Mouse (Mus musculus) heart, embryonic 11.5 days (tissue): ENCODE data around the gene Syt15. TPM values are rescaled to one million over a fixed set of nuclear protein-coding genes. Genes with fewer than 3 reads are reported as not detected.

ENCODE experiments used
- ATAC-seq: fragments of 200-750 bp; cut with Nextera tagmentation; replicated peaks from 2 replicates; pipeline ENCODE4 v1.8.0; 2017; ENCODE audit warnings: moderate library complexity; ENCODE audit not compliant: insufficient number of reproducible peaks, low FRiP score, low TSS enrichment
- H3K27ac ChIP-seq: fragments of 300-500 bp; sonication (generic); 2 replicates; pipeline ENCODE4 v1.5.1; 2014; ENCODE audit warnings: mild to moderate bottlenecking, low read depth, low read length
- H3K27me3 ChIP-seq: fragments of 300-500 bp; sonication (generic); 2 replicates; pipeline ENCODE4 v1.6.1; 2014; ENCODE audit warnings: mild to moderate bottlenecking, low read length, mixed read lengths; ENCODE audit not compliant: control insufficient read depth, insufficient read depth
- H3K36me3 ChIP-seq: fragments of 300-500 bp; sonication (generic); 2 replicates; pipeline ENCODE4 v1.6.1; 2014; ENCODE audit warnings: mild to moderate bottlenecking, low read length, moderate library complexity, mixed read lengths; ENCODE audit not compliant: control insufficient read depth, insufficient read depth
- H3K4me1 ChIP-seq: fragments of 300-500 bp; sonication (generic); 2 replicates; pipeline ENCODE4 v1.6.1; 2014; ENCODE audit warnings: low read length; ENCODE audit not compliant: control insufficient read depth, insufficient read depth
- H3K4me2 ChIP-seq: fragments of 300-500 bp; sonication (generic); 2 replicates; pipeline ENCODE4 v1.6.1; 2014; ENCODE audit warnings: mild to moderate bottlenecking, moderate library complexity
- H3K4me3 ChIP-seq: fragments of 300-500 bp; sonication (generic); 2 replicates; pipeline ENCODE4 v1.5.1; 2014; ENCODE audit warnings: low read depth, low read length
- H3K9ac ChIP-seq: fragments of 300-500 bp; sonication (generic); 2 replicates; pipeline ENCODE4 v1.6.1; 2014; ENCODE audit warnings: mild to moderate bottlenecking, low read depth, low read length, moderate library complexity
- H3K9me3 ChIP-seq: fragments of 300-500 bp; sonication (generic); replicated peaks from 2 replicates; pipeline ENCODE4 v1.6.1; 2016; ENCODE audit warnings: low read length; ENCODE audit not compliant: control insufficient read depth
- WGBS: fragments of 180-500 bp; shearing (Covaris S2); extraction: QIAGEN DNeasy Blood & Tissue Kit; methylation state at CpG from one replicate; pipeline ENCODE4 v1.1.7; 2014; ENCODE audit not compliant: insufficient replicate concordance; 5-methylcytosine and 5-hydroxymethylcytosine counted together
- polyA plus RNA-seq: library from polyadenylated mRNA; unstranded; fragments of >200 nt; fragmentation: Nextera tagmentation; extraction: Ambion mirVana; gene quantifications from 2 replicates; pipeline ENCODE4 v1.2.1, GENCODE M21; 2014

Syt15 gene
- polyA plus RNA-seq, 1 experiment from 2014 or later, result 0.16 TPM

- Histone ChIP-seq H3K27ac (no peak overlapping the region), H3K36me3 (no peaks in the 10 kb centered on the region), H3K4me1 (peaks cover 4% of the 10 kb centered on the region; the same call in 1 of the 2 replicates), H3K4me3 (no peak overlapping the region), H3K27me3 (peaks cover 36% of the 10 kb centered on the region), H3K9me3 (no peaks in the 10 kb centered on the region), H3K9ac (no peak overlapping the region), H3K4me2 (no peak overlapping the region)
- ATAC-seq, result no peak
- WGBS, result 63% methylated on average over 5 of the region's 5 CpGs
Observed at GRCm38 (mm10) chr14:34220426-34220825, 1.0 kb downstream of the Syt15 start.

GRCm38 (mm10) chr14:34221416-34222077 lies 2.2 kb downstream of the Syt15 start:
- WGBS, result 67% methylated on average over 5 of the region's 5 CpGs

GRCm38 (mm10) chr14:34223362-34223898 lies 4.0 kb downstream of the Syt15 start:
- H3K27ac ChIP-seq, result no peak overlapping the region
- no peak for ATAC-seq
- H3K27me3 ChIP-seq, result peaks cover 34% of the 10 kb centered on the region
- no peaks in the 10 kb centered on the region for H3K9me3 ChIP-seq
- peaks cover 9% of the 10 kb centered on the region for H3K4me1 ChIP-seq
- H3K36me3 ChIP-seq, result no peaks in the 10 kb centered on the region
- H3K4me2 ChIP-seq, result no peak overlapping the region
- H3K4me3 ChIP-seq, result no peak overlapping the region
- no peak overlapping the region for H3K9ac ChIP-seq
- 62% methylated on average over 5 of the region's 5 CpGs for WGBS

More at GRCm38 (mm10) chr14:34221416-34222077, 2.2 kb downstream of the Syt15 start:
- Histone ChIP-seq H3K9me3 (no peaks in the 10 kb centered on the region), H3K36me3 (no peaks in the 10 kb centered on the region), H3K4me3 (no peak overlapping the region), H3K4me1 (peaks cover 4% of the 10 kb centered on the region; the same call in 1 of the 2 replicates), H3K27ac (no peak overlapping the region), H3K4me2 (no peak overlapping the region), H3K9ac (no peak overlapping the region), H3K27me3 (peaks cover 36% of the 10 kb centered on the region)
- no peak for ATAC-seq

- Histone ChIP-seq H3K9me3 (no peaks in the 10 kb centered on the region), H3K27ac (no peak overlapping the region), H3K36me3 (no peaks in the 10 kb centered on the region), H3K4me1 (peaks cover 7% of the 10 kb centered on the region), H3K9ac (no peak overlapping the region), H3K4me3 (no peak overlapping the region), H3K4me2 (no peak overlapping the region), H3K27me3 (peaks cover 8% of the 10 kb centered on the region)
- 73% methylated on average over 9 of the region's 9 CpGs for WGBS
- ATAC-seq, result no peak
Observed at GRCm38 (mm10) chr14:34225986-34226385, 6.6 kb downstream of the Syt15 start.

- no peak overlapping the region for H3K4me2 ChIP-seq
- H3K27ac ChIP-seq, result no peak overlapping the region
- H3K27me3 ChIP-seq, result peaks cover 7% of the 10 kb centered on the region; the same call in 1 of the 2 replicates
- H3K4me1 ChIP-seq, result peaks cover 7% of the 10 kb centered on the region
- H3K9me3 ChIP-seq, result no peaks in the 10 kb centered on the region
- H3K4me3 ChIP-seq, result no peak overlapping the region
- H3K9ac ChIP-seq, result no peak overlapping the region
- WGBS, result 74% methylated on average over 4 of the region's 4 CpGs
- no peaks in the 10 kb centered on the region for H3K36me3 ChIP-seq
- ATAC-seq, result no peak
Observed at GRCm38 (mm10) chr14:34226566-34226965, 7.2 kb downstream of the Syt15 start.

GRCm38 (mm10) chr14:34227981-34228380 lies 8.6 kb downstream of the Syt15 start:
- no peaks in the 10 kb centered on the region for H3K36me3 ChIP-seq
- no peak overlapping the region for H3K9ac ChIP-seq
- H3K4me2 ChIP-seq, result no peak overlapping the region
- H3K27me3 ChIP-seq, result no peaks in the 10 kb centered on the region
- H3K9me3 ChIP-seq, result no peaks in the 10 kb centered on the region
- H3K27ac ChIP-seq, result no peak overlapping the region
- H3K4me1 ChIP-seq, result peaks cover 7% of the 10 kb centered on the region
- no peak for ATAC-seq
- WGBS, result 75% methylated on average over 12 of the region's 12 CpGs
- no peak overlapping the region for H3K4me3 ChIP-seq

- no peak overlapping the region for H3K9ac ChIP-seq
- H3K27me3 ChIP-seq, result no peaks in the 10 kb centered on the region
- peak overlapping the region; percentile 24; the same call in 1 of the 2 replicates for H3K27ac ChIP-seq
- no peaks in the 10 kb centered on the region for H3K9me3 ChIP-seq
- H3K4me2 ChIP-seq, result peak overlapping the region; percentile 14
- H3K4me3 ChIP-seq, result no peak overlapping the region
- no peak for ATAC-seq
- 42% methylated on average over 10 of the region's 10 CpGs for WGBS
- H3K36me3 ChIP-seq, result no peaks in the 10 kb centered on the region
- H3K4me1 ChIP-seq, result peaks cover 7% of the 10 kb centered on the region
Observed at GRCm38 (mm10) chr14:34228830-34229506, 9.6 kb downstream of the Syt15 start.

- WGBS, result 65% methylated on average over 7 of the region's 7 CpGs
- no peak overlapping the region for H3K4me3 ChIP-seq
- H3K9me3 ChIP-seq, result no peaks in the 10 kb centered on the region
- no peak overlapping the region for H3K27ac ChIP-seq
- H3K9ac ChIP-seq, result no peak overlapping the region
- H3K27me3 ChIP-seq, result no peaks in the 10 kb centered on the region
- no peak overlapping the region for H3K4me2 ChIP-seq
- no peaks in the 10 kb centered on the region for H3K36me3 ChIP-seq
- no peak for ATAC-seq
- peaks cover 7% of the 10 kb centered on the region for H3K4me1 ChIP-seq
Observed at GRCm38 (mm10) chr14:34232340-34232739, 12.9 kb downstream of the Syt15 start.
